Mouse (Mus musculus): ENCODE data around the gene Tnfrsf1b.

Gene Tnfrsf1b

DNA sequence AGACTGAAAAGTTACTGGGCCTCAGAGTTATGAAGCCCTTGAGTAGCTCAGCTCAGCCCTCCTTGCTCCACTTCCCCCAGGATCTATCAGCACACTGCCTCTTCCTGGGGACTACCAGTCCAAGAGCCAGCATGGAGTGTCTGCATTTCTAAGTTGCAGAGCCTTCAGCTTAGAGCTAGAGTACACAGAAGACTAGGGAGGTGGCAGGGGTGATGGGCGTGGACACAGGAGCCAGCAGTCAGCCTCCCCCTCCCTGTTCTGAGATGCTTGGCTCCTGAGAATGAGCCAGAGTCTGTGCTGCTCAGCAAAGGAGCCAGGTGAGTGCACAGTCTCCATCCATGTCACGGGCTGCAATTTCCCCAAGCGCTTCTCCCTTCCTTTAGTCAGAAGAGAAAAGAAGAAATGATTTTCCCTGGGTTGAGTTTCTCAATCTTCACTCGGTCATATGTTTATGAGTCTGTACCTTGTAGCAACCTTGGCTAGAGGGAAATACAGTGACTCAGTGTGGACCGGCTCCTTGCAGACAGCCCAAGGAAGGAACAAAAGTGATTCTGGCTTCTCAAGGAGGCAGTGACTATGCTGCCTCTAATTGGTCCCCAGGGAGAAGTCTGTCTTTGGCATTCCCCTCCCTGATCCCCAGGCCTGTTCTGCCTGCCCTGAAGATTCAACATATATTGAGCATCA is 11.2 kb upstream of the Tnfrsf1b start:
- DNase-seq (ENCODE audit: extremely low read depth, low read depth): no peak

DNA sequence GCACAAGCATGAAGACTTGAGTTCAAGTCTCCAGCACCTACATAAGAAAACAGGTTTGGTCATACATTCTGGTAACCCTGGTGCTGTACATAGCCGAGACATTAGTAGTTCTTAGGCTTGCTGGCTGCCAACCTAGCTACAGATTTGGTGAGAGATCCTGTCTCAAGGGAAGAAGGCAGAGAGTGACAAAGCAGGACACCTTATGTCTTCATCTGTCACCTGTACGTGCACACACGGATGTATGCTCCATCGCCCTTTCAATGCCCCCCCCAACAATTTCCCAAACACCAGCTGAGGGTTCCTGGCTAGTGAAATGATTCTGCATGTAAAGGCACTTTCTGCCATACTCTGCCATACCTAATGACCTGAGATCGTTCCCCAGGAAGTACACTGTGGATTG is 9.5 kb upstream of the Tnfrsf1b start:
- no peak for DNase-seq (ENCODE audit: extremely low read depth, low read depth)

DNA sequence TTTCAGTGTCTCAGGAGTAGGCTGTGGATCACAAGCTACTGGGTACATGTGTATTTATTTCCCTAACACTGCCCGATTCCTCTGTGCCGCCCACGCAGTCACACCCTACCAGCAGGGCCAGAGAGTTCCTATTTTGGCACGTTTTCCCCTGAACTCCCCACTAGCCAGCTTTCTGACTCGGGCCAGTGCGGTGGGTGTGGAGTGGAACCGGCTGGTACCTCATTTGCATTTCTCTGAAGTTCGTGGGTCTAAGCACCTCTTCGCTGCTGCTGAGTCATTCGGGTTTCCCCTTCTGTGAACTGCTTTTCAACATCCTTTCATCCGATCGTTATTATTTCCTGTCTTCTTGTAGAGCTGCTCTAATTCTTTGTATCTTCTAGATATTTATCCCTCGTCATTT is 7.7 kb upstream of the Tnfrsf1b start:
- peak; percentile 27 for DNase-seq (ENCODE audit: extremely low read depth, low read depth)

DNA sequence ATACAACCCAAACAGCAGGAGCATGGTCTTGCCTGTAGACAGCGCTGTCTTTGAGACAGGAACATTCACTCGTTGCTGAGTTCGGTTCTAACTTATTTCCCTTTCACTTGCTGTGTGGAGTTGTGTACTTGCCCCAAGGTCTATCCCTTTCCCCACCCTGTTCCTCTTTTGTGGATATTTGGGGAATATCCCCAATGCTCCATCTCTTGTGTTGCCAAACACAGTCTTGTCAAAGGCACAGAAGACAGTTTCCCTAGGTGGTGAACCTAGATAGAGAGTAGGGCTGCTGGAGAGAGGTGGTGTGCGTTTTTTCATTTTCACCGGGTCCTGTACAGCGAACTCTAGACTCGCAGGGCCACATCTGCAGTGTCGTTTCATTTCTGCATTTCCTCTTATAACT is 5.9 kb upstream of the Tnfrsf1b start:
- DNase-seq (ENCODE audit: extremely low read depth, low read depth): no peak

DNA sequence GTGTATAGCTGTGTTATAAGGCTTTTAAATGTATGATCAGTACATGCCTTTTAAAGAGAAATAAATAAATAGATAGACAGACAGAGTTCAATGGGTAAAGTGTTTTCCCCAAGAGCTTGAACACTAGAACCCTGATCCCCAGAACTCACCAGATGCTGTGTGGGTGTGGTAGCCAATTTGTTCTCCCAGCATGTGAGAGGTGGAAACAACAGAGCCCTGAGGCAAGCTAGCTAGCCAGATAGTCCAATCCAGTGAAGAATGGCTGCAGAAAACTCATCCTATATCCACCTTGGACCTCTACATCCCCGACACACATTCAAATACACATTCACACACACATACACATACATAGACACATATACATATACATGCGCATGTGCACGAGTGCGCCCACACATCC is 4.9 kb upstream of the Tnfrsf1b start:
- no peak for DNase-seq (ENCODE audit: extremely low read depth, low read depth)

DNA sequence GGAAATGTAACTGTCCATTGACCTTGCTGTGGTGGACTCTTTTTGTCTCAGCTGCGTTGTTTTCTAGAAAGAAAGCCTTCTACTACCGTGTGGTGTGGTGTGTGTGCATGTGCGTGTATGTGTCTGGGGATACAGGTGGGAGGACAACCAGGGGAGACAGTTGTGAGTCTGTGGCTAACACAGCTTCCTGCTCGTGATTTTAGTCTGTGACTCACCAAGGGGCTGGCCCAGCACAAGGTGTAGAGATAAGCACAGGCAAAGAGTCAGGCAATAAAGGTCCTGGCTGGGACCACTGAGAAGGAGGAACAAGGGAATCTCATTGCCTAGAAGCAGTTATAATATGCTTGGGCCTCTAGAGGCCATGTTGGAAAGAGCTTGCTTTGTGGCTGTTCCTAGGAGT is 3.3 kb upstream of the Tnfrsf1b start:
- DNase-seq (ENCODE audit: extremely low read depth, low read depth): no peak

DNA sequence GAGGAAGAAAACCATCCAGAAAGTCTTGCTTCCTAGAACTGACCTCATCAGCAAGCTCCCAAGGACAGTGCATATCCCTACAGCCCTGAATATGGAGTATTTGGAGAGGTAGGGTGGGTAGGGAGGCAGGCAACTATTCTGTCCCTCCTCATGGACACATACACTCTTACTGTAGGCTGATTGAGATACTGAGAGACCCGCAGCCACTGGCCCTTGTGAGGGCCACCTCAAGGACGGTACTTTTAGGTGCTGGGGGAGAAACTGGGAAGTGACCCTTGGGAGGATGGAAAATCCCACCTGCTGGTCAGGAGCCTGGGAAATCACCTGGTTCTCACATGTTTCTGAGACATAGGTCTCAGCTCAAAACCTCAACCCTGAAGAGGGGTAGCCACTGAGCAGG is 886 bp upstream of the Tnfrsf1b start:
- no peak for DNase-seq (ENCODE audit: extremely low read depth, low read depth)

DNA sequence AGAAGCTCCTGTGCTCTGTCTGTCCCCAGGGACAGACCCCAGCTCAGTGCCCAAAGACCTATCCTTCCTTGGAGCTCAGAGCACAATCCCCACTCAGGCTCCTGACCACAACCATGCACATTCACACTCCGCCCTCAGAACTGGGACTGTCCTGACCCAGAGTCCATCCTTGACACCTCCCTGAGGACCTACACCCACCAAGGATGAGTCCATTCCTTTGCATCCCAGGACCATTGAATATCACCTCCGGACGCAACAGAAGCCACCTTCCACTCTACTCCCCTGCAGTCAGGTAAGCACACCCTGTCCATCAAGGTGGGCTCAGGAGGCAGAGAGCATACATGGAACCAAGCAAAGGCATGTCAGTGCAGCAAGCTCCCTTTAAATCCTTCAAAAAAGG is 1.1 kb downstream of the Tnfrsf1b start:
- no peak for DNase-seq (ENCODE audit: extremely low read depth, low read depth)

DNA sequence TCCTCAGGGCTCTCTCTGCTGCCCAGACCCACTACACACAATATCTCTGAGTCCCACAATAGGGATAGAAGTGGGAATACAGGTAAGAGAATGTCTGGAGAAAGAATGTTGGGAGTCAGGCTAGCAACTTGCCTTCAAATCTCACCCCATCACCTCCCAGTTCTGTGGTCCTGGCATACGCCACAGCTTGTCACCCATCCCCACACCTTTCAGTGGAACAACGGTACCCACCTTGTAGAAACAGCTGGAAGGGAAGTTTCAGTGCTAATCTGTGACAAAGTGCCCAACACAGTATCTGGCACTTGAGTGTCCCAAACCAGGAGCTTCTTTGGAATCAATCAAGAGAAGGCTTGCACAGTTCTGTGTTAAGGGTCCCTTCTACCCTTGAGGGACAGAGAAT is 2.0 kb downstream of the Tnfrsf1b start:
- no peak for DNase-seq (ENCODE audit: extremely low read depth, low read depth)

DNA sequence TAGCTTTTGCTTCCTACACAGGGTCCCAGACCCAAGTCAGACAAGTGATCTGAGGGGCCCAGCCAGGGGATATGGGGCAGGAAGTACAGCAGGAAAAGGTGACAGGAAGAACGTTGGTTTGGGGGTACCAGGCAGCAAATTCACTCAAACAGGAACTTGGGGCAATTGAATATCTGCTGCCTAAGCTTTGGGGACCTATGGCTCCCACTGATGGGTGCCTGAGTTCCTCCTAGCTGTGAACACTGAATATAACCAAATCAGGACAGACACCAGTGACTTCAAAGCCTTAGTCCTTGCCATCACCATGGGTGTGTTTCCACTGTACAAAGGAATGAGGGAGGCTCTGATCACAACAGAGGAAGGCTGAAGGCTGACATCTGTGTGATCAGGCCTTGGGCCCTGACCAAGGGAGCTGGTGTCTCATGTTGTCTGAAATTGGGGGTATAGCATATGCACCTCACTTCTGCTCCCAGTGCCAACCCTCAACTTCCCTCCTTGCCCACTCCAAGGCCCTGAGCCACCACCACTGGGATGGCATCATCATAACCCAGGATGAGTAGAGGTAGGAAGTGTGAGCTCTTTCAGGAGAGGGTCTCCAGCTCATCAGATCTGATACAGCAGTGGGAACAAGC is 3.8 kb downstream of the Tnfrsf1b start:
- DNase-seq (ENCODE audit: extremely low read depth, low read depth): no peak

DNA sequence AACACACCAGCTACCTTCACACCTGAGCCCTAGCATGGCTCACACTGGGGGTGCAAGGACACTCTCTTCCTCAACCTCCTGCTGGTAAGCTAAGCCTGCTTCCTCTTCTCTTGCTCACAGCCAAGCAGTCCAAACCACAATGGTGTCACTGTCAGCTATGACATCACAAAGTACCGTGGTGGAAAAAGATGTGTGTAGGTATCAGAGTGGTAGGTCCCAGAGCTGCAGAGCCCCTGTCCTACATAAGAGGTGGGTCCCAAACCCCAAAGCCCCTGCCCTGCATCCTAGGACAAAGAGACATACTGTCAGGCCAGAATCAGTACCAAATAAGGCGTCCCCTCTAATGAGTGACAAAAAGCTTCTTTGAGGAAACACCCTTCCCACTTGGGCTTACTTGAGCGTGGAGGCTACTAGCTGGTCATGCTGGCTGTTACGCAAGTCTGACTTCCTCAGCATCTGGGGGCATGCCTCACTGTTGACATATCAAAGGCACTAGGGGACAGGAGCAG is 5.9 kb downstream of the Tnfrsf1b start:
- no peak for DNase-seq (ENCODE audit: extremely low read depth, low read depth)

DNA sequence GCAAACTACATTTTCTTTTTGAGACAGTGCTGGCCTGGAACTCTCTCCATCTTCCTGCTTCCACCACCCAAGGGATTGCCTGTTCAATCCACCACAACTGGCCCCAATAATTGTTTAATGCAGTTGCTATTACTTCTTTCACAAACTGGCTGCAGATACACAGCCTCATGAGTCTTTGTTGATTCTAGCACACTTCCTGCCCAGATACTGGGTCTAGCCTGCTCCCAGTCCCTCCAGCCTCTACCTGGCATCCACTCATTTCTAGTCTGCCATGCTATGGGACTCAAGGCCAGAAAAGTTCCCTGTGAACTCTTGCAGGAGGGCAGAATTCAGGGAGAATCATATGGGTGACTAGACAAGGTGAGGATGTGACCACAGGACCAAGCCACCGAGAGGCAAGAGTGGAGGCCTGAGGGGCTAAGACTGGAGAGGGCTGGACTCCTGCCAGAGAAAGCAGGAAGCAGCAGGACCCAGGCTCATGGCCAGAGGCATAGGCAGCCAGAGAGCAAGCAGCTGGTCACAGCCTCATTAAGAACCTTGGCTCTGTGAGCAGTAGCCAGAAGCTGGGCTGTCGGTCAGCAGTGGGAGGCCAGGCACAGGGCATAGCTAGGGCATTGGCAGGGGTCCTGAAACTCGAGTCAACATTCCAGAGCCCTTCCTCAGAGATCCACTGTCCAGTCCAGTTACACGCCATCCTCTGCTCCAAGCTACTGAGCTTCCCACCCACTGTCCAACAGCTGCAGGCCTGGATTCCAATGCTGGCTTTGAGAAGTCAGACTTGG is 7.4 kb downstream of the Tnfrsf1b start:
- no peak for DNase-seq (ENCODE audit: extremely low read depth, low read depth)

DNA sequence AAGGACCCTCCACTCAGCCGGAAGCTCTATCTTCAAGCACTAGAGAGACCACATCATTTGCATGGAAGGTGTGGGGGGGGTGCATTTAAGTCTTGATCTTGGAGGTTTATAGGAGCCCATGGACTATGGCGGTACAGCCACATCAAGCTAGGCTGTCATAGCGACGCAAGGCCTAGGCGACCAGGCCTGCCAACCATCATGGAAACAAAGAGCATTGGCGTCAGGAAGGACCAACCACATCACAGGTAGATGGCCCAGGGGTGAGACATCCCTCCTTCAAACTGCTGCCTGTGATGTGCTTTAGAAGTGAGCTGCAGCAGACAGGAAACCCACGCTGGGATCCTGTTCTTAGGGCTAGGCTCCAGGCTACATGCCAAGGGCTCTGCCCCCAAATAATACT is 10.6 kb downstream of the Tnfrsf1b start:
- no peak for DNase-seq (ENCODE audit: extremely low read depth, low read depth)

DNA sequence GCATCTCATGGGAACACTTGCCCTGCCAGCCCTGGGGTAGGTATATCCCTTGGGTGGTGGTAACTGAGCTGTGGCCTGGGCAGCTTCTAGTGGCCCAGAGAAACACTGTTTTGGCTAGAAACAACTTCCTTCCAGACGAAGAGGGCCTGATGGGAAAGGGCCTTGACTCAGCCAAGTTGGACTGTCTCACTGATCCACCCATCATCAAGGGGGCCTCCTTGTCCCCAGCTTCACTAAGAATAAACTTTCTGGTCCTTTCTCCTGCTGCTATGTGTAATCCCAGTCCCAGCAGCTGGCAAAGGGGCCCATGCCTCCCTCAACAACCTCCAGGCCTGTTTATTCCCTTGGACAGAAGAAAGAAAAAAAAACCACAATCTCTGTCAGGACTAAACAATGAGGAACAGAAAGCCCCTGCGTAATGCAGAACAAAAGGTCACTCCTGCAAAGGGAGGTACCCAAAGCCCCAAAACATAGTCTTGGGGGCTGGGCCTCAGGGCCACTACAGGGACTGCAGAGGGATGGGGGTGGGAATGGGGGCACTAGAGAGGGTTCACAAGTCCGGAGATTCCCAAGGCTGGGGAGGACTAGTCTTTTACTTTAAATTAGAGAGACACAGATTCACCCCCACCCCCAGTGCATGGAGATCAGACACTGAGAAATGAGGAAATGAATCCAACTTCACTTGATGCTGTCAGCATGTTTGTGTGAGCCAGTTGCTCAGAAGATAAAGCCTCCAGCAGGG is 13.0 kb downstream of the Tnfrsf1b start:
- no peak for DNase-seq (ENCODE audit: extremely low read depth, low read depth)

DNA sequence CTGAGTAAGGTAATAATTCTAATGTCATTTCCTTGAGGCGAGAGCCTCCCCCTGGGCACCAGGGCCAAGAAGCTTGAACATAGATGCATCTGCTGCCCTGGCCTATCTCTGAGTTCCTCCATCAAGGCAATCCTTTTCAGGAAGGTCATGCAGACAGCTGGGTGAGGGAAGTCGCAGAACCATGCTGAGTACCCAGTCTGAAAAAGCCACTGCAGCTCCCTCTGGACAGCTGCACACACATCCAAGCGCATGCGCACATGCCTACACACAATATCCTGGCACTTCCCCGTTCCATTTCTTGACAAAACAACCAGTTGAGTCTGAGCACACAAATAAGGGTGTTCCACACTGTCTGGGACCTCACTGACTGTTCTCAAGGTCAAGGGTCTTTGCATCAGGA is 14.9 kb downstream of the Tnfrsf1b start:
- no peak for DNase-seq (ENCODE audit: extremely low read depth, low read depth)

DNA sequence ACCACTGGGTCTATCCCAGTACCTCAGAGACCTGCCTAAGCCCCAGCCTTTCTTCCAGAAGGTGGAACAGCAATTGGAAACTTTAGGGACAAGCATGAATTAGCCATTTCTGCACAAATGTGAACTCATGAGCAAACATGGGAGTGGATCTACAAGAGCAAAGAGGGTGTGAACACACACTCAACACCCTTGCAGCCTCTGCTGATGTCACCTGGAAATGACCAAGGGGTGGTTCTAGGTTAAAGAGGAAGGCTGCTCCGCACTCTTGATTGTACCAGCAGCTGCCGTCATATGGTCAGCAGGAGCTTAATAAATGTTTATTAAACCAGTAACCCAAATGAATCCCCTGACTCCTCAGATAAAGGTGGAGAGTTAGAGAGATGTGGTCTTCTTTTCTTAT is 16.0 kb downstream of the Tnfrsf1b start:
- no peak for DNase-seq (ENCODE audit: extremely low read depth, low read depth)

DNA sequence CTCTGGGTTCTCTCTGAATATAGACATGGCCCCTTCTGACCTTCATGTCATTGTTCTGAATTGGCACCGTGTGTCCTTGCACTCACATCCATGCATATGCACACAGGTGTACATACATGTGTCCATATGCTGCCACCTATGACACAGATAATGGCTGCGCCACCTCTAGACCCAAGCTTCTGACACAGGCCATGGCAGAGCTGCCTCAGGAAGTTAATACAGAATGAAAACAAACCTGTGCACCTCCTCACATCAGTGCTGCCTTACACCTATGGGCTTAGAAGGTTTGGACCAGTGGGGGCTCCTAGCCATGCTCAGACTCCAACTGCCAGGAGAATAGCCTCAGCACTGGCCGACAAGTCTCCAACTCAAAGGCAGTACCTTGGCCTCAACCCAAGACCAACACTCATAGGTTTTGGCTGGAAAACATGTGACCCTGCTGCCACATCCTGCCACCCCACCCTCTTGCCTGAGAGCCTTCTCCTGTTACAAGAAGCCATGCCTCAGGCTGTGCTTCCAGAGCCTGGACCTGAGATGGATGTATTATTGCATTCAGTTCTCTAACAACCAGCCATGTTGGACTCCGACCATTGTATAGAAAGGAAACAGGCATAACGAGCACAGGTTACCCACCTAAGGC is 17.0 kb downstream of the Tnfrsf1b start:
- no peak for DNase-seq (ENCODE audit: extremely low read depth, low read depth)

DNA sequence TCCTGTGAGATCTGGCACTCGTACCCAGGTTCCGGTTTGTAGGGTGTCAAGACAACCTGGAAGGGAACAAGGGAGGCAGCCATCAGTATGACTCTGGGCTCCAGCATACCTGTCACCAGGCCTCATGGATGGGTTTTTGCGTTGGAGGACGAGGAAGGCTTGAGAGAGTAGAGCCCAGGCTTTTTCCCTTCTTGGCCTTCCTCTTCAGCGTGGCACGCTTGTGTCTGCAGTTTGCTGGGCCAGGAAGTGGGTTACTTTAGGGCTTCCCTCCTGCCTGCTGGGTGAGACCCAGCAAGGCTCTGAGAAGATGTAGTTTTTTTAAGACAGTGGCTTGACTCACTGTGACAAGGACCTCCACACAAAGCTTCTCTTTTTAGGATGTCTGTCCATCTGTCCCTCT is 17.6 kb downstream of the Tnfrsf1b start:
- no peak for DNase-seq (ENCODE audit: extremely low read depth, low read depth)

DNA sequence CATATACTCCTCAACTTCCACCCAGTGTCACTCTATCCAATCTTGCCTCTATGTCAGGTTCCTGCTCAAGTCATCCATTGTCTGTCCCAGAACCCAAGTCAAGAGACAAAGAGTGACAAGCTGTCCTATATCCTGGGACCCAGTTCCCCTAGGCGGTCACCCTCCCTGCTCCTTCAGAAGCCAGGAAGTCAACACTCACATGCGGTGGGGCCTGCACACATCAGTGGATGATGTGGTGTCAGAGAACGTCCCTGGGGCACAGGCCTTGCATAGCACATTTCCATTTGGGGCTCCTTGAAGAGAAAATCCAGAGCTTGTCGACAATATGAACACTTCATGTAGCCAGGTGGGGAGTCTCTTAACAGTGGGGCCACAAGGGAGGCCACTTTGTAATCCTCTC is 22.1 kb downstream of the Tnfrsf1b start:
- no peak for DNase-seq (ENCODE audit: extremely low read depth, low read depth)

DNA sequence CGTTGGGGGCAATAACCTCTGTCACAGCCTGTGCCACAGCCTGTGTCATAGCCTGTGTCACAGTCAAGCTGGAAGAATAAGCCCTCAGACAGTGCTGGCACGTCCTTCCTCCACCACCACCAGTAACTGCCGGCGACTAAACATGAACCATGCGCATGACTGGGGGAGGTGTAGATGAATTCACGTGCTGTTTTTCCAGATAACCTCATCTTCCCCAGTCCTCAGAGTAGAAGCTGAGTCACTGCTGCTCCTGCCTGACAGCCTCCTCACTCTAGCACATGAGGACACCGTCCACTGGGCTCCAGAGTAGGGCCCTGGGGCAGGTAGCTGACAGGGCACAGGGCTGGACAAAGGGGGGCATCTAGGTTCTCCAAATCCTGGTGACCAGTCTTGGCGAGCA is 24.6 kb downstream of the Tnfrsf1b start:
- peak; percentile 35 for DNase-seq (ENCODE audit: extremely low read depth, low read depth)

DNA sequence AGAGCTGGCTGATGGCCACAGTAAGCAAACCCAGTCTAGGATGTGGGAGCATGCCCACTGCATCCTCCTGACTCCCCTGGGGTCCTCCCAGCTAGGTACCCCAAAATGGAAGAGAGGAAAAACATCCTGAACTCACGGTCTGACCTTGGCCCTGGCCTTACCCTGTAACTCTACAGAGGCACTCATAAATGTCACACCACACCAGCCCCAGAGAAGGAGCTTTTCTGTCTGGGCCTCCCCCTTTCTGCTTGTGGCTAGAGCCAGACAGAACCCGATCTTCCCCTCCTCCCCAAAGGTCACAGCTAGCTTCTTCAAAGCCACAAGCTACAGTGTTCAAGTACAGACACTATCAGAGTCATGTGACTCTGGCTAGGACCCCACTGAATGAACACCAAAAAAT is 25.3 kb downstream of the Tnfrsf1b start:
- no peak for DNase-seq (ENCODE audit: extremely low read depth, low read depth)
